Mouse (Mus musculus) WW6 (cell line): ENCODE results near the gene Hist1h1t.
"Not testable (repeated sequence)": the region's sequence is repeated elsewhere in the genome, so short reads cannot be mapped to it uniquely, and the experiment has no call there.

ENCODE experiments used
- DNase-seq: peaks from one replicate; pipeline ENCODE4 v3.0.0-alpha.2; 2013; ENCODE audit warnings: low read depth, low spot score

Hist1h1t gene

GRCm38 (mm10) chr13:23695514-23695913 lies at the start of gene Hist1h1t:
Hist1h1t (plus strand) TSS chr13:23695814.
- no peak for DNase-seq

DNA sequence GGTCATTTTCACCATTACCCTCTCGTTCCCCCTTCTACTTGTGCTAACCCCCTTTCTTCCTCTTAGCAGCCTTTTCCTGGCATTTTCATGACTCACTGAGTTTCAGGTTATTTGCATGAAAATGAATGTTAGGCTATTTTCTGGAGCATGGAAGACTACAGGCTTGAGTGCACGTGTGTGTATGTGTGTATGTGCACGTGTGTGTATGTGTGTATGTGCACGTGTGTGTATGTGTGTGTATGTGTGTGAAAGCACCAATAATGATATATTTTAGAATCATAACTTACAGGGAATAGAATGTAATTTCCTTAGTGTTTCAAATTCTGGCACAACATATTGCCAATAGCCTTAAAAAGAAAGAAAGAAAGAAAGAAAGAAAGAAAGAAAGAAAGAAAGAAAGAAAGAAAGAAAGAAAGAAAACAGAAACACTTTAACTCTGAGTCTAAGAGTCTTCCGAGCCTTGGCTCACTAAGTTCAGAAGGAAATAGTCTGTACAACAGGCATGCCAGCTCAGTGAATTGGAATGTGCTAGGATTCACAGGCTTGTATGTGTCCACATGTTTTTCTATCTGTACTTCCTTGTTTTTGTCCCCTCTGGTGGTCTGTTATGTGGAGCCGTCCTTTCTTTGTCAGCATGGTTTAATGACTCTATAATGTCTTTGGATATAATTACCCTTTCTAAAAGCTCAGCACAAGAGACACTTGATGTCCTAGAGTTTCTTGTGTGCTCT lies 35.8 kb upstream of the Hist1h1t start:
- no peak for DNase-seq

DNA sequence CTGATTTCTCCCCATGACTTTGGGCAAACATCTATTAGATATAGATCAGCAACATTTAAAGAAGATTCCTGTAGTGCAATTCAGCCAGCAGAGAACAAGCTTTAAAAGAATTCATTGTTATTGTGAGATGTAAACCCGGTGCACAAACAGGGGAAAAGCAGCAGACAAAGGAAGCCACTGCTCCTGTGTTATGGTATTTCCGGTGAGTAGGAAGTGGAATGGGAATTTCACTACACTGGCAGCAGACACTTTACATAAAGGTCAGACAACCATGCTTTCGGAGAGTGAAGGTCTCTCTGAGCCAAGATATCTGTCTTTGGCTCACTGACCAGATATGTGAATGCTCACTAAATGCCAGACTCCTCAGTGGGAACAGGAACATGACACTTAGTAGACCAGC lies 33.1 kb upstream of the Hist1h1t start:
- DNase-seq, result no peak

DNA sequence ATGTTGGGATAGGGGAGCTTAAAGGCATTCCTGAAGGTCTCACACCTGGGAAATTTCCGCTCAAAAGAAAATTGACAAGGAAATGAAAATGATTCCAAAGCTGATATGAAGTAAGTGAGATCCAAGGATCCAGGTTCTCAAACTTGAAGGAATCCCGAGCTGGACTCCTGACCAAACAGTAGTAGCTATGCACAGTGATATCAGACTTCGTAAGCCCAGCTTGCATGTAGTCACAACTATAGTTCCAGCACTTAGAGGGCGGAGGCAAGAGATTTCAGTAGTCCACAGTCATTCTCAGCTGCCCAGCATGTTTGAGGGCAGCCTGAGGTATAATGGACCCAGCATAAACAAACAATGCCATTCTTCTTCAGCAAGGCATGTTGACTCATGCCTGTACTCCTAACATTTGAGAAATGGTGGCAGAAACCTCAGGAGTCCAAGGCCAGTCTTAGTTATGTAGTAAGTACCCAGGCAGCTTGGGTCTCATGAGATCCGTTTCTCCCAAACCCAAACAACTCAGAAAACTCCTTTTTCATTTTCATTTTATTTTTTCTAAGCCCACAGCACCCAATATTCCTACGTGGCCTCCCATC lies 13.5 kb upstream of the Hist1h1t start:
- no peak for DNase-seq

DNA sequence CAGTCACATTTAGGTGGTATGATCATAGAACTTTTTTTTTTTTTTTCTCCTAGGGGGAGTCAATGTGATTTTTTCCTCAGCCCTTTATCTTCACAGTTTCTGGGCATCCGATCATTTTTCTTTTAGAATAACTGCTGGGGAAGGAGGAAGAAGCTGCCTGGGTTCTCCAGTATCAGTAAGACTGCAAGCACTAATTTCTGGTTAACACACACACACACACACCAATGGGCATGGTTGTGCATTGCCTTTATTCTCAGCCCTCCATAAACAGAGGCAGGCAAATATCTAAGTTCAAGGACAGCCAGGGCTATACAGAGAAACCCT lies 13.0 kb upstream of the Hist1h1t start:
- DNase-seq, result no peak

DNA sequence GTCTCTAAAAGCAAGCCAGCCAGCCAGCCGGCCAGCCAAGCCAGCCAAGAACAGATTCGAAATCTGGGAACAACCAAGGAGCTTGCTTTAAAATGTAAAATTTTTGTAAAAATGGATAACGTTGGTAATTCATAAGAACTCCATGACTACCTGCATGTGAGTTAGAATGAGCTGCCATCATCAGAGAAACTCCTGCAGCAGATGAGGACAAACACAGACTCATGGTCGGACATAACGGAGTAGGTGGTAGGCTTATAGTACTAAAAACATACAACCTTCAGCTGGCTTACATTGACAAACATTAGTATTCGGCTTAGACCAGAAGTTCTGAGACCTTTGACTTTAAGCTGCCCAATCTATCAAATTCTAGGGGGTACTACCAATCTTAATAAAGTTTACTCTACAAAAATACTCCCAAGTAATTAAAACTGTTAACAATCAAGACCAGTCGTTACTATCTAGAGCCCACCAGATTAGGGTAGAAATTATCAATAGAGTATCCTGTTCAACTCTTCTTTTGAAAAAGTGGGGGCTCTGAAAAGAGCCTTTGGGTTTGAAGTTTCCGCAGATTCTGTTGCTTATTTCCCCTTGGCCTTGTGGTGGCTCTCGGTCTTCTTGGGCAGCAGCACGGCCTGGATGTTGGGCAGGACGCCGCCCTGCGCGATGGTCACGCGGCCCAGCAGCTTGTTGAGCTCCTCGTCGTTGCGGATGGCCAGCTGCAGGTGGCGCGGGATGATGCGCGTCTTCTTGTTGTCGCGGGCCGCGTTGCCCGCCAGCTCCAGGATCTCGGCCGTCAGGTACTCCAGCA lies 12.5 kb upstream of the Hist1h1t start:
- not testable (repeated sequence) for DNase-seq

- peak; percentile 86 for DNase-seq
Measured at GRCm38 (mm10) chr13:23683755-23684281, 11.8 kb upstream of the Hist1h1t start, which contains the start of the genes Hist1h2ac and Hist1h2bc. Hist1h2ac (minus strand) TSS chr13:23683948. Hist1h2bc (plus strand) TSS chr13:23684199.

DNA sequence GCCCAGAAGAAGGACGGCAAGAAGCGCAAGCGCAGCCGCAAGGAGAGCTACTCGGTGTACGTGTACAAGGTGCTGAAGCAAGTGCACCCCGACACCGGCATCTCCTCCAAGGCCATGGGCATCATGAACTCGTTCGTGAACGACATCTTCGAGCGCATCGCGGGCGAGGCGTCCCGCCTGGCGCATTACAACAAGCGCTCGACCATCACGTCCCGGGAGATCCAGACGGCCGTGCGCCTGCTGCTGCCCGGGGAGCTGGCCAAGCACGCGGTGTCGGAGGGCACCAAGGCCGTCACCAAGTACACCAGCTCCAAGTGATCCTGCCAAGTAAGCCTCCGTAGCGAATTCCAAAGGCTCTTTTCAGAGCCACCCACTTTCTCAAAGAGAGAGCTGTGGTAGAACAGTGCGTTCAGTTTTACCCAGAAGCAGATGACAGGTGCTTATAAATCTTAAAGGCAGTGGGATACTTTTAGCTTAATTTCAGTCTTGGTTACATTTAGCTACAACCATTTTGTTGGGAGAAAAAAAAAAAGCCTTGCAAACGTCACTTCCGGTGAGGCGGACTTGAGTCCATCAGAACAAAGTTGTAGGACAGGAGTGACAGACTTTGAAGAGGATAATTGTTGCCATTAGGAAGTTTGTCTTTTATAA lies 11.2 kb upstream of the Hist1h1t start:
- DNase-seq, result peak; percentile 54

DNA sequence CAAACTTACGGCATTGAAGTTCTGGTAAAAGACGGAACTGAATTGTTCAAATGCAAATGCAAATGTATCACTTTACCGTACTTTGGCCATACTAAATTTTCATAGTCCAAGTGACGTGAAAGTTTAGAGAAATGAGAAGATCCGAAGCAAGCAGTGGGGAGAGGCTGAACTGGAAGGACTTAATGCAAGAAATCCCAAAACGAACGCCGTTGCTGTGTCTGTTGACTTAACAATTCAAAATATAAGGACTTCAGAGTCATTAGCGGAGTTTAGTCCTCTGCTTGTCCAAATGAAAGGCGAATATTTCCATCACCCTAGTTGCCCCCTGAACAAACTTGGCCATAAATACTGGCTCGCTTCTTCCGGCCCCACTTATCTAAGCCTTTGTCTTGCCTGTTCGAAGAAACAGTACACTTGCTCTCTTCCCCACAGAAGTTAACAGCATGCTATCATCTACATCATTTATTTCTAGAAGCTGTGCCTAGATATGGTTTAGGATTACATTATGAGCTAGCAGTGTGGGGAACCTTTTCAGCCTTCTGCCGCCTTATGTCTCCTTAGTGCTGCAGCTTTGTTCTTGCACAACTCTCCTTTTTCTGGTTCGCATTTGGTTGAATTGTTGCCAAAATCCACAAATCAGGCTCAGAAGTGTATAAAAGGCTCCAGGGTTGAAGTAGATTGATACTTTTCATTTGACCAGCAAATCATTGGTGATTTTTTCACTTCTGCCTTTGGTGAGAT lies 10.3 kb upstream of the Hist1h1t start:
- DNase-seq, result no peak

DNA sequence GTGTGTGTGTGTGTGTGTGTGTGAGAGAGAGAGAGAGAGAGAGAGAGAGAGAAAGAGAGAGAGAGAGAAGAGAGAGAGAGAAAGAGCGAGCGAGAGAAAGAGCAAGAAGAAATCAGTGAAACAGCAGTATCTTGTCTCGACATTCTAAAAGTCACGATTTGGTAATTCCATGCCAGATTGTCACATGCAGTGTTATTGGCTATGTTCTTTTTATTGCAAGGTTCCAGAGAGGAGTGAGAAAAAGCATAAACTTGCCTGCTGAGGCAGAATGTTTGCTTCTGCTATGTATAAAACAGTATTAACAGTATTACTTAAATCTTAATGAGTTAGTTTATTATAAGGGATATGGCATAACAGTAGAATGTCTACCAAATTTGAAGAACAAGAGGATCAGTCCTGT lies 9.6 kb upstream of the Hist1h1t start:
- no peak for DNase-seq

DNA sequence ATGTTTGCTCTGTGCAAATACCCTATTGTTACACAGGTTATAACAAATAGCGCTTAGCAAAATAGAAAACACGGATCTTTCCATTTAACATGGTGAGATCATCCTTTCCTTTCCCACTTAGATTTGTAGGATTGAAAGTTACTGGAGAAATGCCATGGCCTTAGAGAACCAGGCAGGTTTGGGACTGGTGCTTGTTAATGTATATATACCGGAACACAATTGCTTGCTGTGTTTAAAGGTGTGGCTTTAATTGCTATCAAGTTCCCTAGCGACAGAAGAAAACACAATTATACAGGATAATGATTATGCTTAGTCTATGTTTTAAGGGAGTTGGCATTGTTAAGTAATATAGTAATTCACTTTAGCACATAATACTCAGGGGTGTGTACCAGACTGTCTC lies 8.4 kb upstream of the Hist1h1t start:
- DNase-seq, result no peak

DNA sequence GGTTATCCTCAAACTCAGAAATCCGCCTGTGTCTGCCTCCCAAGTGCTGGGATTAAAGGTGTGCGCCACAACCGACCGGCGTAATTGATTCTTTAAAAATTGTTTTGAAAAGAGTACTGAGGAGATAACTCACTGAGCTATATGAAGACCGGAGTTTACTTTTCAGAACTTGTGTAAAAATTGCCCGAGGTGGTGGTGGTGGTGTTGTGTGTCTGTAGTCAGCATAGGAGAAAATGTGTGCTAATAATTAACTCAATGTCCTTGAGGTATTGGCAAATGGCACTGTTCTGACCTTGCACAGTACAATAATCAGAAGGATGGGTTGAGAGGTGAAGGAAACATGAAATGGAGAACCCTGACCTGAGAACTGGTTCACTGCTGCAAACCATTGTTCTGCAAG lies 7.7 kb upstream of the Hist1h1t start:
- DNase-seq, result no peak

DNA sequence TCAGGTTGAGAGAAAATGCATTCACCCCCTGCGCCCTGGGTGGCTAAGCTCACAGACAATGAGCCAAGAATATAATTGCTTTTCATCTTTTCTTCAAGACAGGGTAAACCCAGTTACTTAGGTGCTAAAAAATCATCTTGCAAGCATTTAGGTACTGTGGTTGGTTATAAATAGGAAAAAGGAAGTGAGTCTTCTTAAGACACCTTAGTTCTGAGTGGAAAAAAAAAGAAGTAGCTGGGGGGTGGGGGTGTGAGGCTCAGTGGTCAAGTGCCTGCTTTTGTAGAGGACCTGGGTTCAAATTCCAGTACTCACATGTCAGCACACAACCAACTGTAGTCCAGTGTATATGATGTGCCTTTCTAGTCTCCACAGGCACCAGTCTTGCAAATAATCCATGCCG lies 6.7 kb upstream of the Hist1h1t start:
- no peak for DNase-seq

DNA sequence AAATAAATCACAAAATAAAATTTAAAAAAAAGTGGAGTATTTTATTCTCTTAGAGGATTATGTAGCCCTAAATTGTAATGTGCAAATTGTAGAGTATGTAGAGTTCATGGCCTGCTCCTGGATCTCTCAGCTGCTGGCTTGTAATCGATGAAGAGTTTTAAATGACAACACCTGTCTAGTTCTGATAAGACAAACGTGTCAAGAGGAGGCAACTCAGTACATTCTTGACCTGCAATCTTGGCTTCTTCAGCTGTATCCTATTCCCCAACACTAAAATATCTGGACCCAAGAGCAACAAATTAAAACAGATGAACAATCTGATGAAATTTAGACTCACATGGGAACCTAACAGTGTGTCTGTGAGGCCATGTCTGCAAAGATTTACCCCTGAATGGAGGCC lies 6.2 kb upstream of the Hist1h1t start:
- DNase-seq, result no peak

DNA sequence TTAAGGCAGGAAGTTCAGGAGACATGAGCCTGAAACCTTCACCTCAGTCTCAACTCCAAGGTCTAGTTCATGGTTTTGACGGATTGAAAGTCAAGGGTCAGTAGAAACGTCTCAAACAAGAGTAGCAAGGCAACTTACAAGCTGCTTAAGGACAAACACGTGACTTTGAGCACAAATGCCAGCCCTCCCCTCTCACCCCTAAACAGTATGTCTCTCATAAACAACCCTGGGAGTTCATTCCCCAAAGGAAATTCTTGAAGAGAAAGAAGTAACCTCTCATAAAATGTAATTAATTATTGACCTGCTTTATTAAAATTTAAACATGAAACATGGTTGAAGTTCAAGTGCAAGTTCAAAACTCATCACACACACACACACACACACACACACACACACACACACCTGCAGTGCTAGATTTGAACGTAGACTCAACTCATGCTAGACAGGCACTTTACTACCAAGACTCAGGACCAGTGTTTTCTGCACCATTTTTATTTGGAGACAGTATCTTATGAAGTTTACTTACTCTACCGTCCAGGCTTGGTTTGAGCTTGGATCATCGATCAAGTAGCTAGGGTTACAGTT lies 1.7 kb upstream of the Hist1h1t start:
- DNase-seq, result no peak

GRCm38 (mm10) chr13:23694956-23695355 lies 658 bp upstream of the Hist1h1t start:
- no peak for DNase-seq

DNA sequence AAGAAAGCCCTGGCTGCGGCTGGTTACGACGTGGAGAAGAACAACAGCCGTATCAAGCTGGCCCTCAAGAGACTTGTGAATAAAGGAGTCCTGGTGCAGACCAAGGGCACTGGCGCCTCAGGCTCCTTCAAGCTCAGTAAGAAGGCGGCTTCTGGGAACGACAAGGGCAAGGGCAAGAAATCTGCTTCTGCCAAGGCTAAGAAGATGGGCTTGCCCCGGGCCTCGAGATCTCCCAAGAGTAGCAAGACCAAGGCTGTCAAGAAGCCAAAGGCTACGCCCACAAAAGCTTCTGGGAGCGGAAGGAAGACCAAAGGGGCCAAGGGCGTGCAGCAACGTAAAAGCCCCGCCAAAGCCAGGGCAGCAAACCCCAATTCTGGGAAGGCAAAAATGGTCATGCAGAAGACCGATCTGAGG lies 454 bp downstream of the Hist1h1t start:
- DNase-seq, result no peak

DNA sequence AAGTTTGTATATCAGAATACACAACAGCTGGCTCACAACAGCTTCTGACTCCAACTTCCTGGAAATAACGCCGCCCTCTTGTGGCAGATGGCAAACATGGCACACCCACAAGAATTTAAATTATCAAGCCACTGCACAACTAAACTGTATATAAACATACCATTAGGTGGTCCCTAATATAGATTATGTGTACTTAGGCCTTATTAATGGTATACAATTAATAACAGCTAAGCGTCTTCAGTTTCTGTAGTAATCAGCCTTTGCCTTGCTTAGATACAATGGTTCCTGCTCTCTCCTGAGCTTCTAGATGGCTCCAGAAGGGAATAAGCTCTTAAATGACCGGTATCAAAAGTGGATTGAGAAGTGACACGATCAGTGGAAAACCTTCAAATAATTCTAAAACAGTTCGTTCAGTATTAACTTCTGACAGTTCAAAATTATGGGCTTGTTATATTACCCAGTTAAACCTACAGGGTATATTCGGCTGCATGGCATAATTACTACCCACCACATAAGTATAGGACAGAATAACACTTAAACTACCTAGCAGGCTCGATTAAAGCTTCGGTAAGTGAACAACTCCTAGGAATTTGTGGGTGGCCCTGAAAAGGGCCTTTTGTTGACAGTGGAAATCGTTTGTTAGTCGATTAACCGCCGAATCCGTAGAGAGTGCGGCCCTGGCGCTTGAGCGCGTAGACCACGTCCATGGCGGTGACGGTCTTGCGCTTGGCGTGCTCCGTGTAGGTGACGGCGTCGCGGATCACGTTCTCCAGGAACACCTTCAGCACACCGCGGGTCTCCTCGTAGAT lies 2.1 kb downstream of the Hist1h1t start:
- DNase-seq, result peak; percentile 40

DNA sequence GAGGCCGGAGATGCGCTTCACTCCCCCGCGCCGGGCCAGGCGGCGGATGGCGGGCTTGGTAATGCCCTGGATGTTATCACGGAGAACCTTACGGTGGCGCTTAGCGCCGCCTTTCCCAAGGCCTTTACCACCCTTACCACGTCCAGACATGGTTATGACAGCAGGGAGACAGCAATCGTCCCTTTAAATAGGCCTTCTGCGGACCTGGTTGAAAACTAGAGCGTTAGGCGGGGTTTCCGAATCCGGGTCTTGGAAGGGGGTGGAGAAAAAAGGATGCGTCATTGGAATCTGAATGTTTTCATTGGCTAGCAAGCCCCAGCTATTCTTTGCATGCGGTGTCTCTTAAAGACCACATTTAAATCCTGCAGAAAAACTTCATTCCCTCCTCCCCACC lies 2.7 kb downstream of the Hist1h1t start, which contains the start of gene Hist1h4c:
TSS of gene Hist1h4c (minus strand) at position 155 of the 394 bp plus-strand sequence.
- peak; percentile 85 for DNase-seq

- no peak for DNase-seq
Measured at GRCm38 (mm10) chr13:23698996-23699395, 3.4 kb downstream of the Hist1h1t start.
